Mouse (Mus musculus) megakaryocyte, adult 5-6 weeks (primary cell): Measurements from ENCODE around the gene Serp1. TPM values are rescaled to one million over a fixed set of nuclear protein-coding genes. Genes with fewer than 3 reads are reported as not detected.
"Not testable (repeated sequence)": the region's sequence is repeated elsewhere in the genome, so short reads cannot be mapped to it uniquely, and the experiment has no call there.

Experiments
- ATAC-seq: 2 replicates; pipeline ENCODE4 v1.8.0; 2016; ENCODE audit warnings: mild to moderate bottlenecking, inconsistent platforms; ENCODE audit not compliant: poor library complexity, severe bottlenecking
- total RNA-seq, 2 experiments: library from RNA; stranded (forward) in 1 of 2; stranded (reverse) in 1 of 2; fragments of 153-499, 151-499 nt in 1 of 2; fragments of 221-1000, 200-1000 nt in 1 of 2; gene quantifications; 2 replicates each; pipeline versions ENCODE4 v1.2.3 to v1.2.4; 2015 to 2017

Serp1 gene
- total RNA-seq, 2 experiments from 2014 or later = 208 to 218 TPM

GRCm38 (mm10) chr3:58508020-58508750, 17.5 kb downstream of the Serp1 start:
- ATAC-seq = peak; percentile 93

- ATAC-seq = no peak
Observed at GRCm38 (mm10) chr3:58504676-58505075, 21.0 kb downstream of the Serp1 start.

- no peak for ATAC-seq
Observed at GRCm38 (mm10) chr3:58503720-58504333, 21.9 kb downstream of the Serp1 start.

GRCm38 (mm10) chr3:58501961-58502360, 23.7 kb downstream of the Serp1 start:
- peak; percentile 99 for ATAC-seq

GRCm38 (mm10) chr3:58493621-58494020, 32.1 kb downstream of the Serp1 start:
- no peak for ATAC-seq

- ATAC-seq = peak; percentile 66
Observed at GRCm38 (mm10) chr3:58490787-58491186, 34.9 kb downstream of the Serp1 start.

- peak; percentile 51 for ATAC-seq
Observed at GRCm38 (mm10) chr3:58487999-58488775, 37.5 kb downstream of the Serp1 start.

GRCm38 (mm10) chr3:58487121-58487520, 38.6 kb downstream of the Serp1 start:
- ATAC-seq = 0 out of 2 replicates have a peak, but pooled peaks have one; percentile 38

GRCm38 (mm10) chr3:58485883-58486282, 39.8 kb downstream of the Serp1 start:
- ATAC-seq = peak; percentile 90

GRCm38 (mm10) chr3:58478755-58479455, 46.8 kb downstream of the Serp1 start:
- no peak for ATAC-seq

GRCm38 (mm10) chr3:58475298-58475697, 50.4 kb downstream of the Serp1 start:
- ATAC-seq = not testable (repeated sequence)

Other genes starting within 250 kb of the Serp1 start
- 24.6 and 27.2 TPM in 2 replicates for gene Tsc22d2, start 111.2 kb downstream of the Serp1 start, total RNA-seq (2015)
- gene Tsc22d2, start 111.2 kb downstream of the Serp1 start, total RNA-seq (2017) = 13.9 and 15.7 TPM in 2 replicates
- gene Eif2a, start 71 bp downstream of the Serp1 start, total RNA-seq (2015) = 122 and 151 TPM in 2 replicates
- 75.9 and 80.9 TPM in 2 replicates for gene Eif2a, start 71 bp downstream of the Serp1 start, total RNA-seq (2017)
- 161 and 163 TPM in 2 replicates for gene Selenot, start 50.7 kb upstream of the Serp1 start, total RNA-seq (2015)
- 203 and 210 TPM in 2 replicates for gene Selenot, start 50.7 kb upstream of the Serp1 start, total RNA-seq (2017)
- gene Erich6, start 111.3 kb upstream of the Serp1 start, total RNA-seq (2015) = not detected in 2 replicates
- gene Erich6, start 111.3 kb upstream of the Serp1 start, total RNA-seq (2017) = not detected in 2 replicates
- gene Siah2, start 166.5 kb upstream of the Serp1 start, total RNA-seq (2015) = 30.1 and 33.6 TPM in 2 replicates
- 20.1 and 24.1 TPM in 2 replicates for gene Siah2, start 166.5 kb upstream of the Serp1 start, total RNA-seq (2017)